Mouse (Mus musculus) MEL (cell line): Measurements from ENCODE around the gene Afm. TPM values are rescaled to one million over a fixed set of nuclear protein-coding genes. Genes with fewer than 3 reads are reported as not detected.

Source experiments
- DNase-seq: peaks from one replicate; pipeline ENCODE4 v3.0.0; 2011; ENCODE audit warnings: low read depth, low spot score
- H3K27ac ChIP-seq: 2 replicates; pipeline ENCODE4 v1.5.1; 2012; ENCODE audit warnings: low read depth, mild to moderate bottlenecking, control low read depth, low read length, moderate library complexity; ENCODE audit not compliant: control insufficient read depth
- H3K27me3 ChIP-seq, 2 experiments: fragments of 150-350 bp in 1 of 2; sonication (generic) in 1 of 2; 2 replicates each; pipeline ENCODE4 v1.6.1; 2012; ENCODE audit warnings: low read length in 2 of 2, mild to moderate bottlenecking in 2 of 2, improper control_type of control experiment in 1 of 2, moderate library complexity in 1 of 2; ENCODE audit not compliant: insufficient read depth in 2 of 2, control insufficient read depth in 1 of 2
- H3K36me3 ChIP-seq, 2 experiments: 2 replicates each; pipeline ENCODE4 v1.6.1; 2012 to 2014; ENCODE audit warnings: low read length in 2 of 2, improper control_type of control experiment in 1 of 2, inconsistent platforms in 1 of 2, mild to moderate bottlenecking in 1 of 2; ENCODE audit not compliant: insufficient read depth in 2 of 2, control insufficient read depth in 1 of 2
- H3K4me1 ChIP-seq, 2 experiments: fragments of 150-350 bp in 1 of 2; sonication (generic) in 1 of 2; 2 replicates each; pipeline ENCODE4 v1.6.1; 2012; ENCODE audit warnings: low read length in 2 of 2, improper control_type of control experiment in 1 of 2, mild to moderate bottlenecking in 1 of 2; ENCODE audit not compliant: insufficient read depth in 2 of 2, control insufficient read depth in 1 of 2
- H3K4me3 ChIP-seq, 2 experiments: fragments of 150-350 bp in 1 of 2; sonication (generic) in 1 of 2; 2 replicates each; pipeline ENCODE4 v1.5.1; 2012; ENCODE audit warnings: low read depth in 2 of 2, low read length in 2 of 2, mild to moderate bottlenecking in 2 of 2, moderate library complexity in 2 of 2, control low read depth in 1 of 2, improper control_type of control experiment in 1 of 2; ENCODE audit not compliant: control insufficient read depth in 1 of 2, insufficient read depth in 1 of 2
- H3K79me2 ChIP-seq: 2 replicates; pipeline ENCODE4 v1.6.1; 2012; ENCODE audit warnings: mild to moderate bottlenecking, low read length, moderate library complexity; ENCODE audit not compliant: control insufficient read depth, poor library complexity, insufficient read depth
- H3K9ac ChIP-seq: 2 replicates; pipeline ENCODE4 v1.6.1; 2012; ENCODE audit warnings: low read depth, mild to moderate bottlenecking, control low read depth, low read length, moderate library complexity; ENCODE audit not compliant: control insufficient read depth, poor library complexity, severe bottlenecking
- H3K9me3 ChIP-seq: fragments of 150-350 bp; sonication (generic); replicated peaks from 2 replicates; pipeline ENCODE4 v1.6.1; 2012; ENCODE audit warnings: mild to moderate bottlenecking, low read length, improper control_type of control experiment, moderate library complexity; ENCODE audit not compliant: insufficient read depth
- BHLHE40 ChIP-seq: IDR thresholded peaks from 2 replicates; pipeline ENCODE4 v1.6.1; 2012; ENCODE audit warnings: low read depth, mild to moderate bottlenecking, inconsistent platforms, low read length, improper control_type of control experiment, borderline replicate concordance
- CHD1 ChIP-seq: IDR thresholded peaks from 2 replicates; pipeline ENCODE4 v1.6.1; 2012; ENCODE audit warnings: low read depth, mild to moderate bottlenecking, inconsistent platforms, low read length, improper control_type of control experiment
- CHD2 ChIP-seq: IDR thresholded peaks from 2 replicates; pipeline ENCODE4 v1.6.1; 2011; ENCODE audit warnings: low read length, improper control_type of control experiment
- CTCF ChIP-seq, 3 experiments: IDR thresholded peaks in 2 of 3; conservative IDR thresholded peaks in 1 of 3; 2 replicates each; pipeline ENCODE4 v1.5.1; 2011 to 2012; ENCODE audit warnings: low read length in 3 of 3, low read depth in 2 of 3, mild to moderate bottlenecking in 2 of 3, improper control_type of control experiment in 1 of 3, inconsistent platforms in 1 of 3, mixed read lengths in 1 of 3, moderate library complexity in 1 of 3; ENCODE audit not compliant: control insufficient read depth in 1 of 3, insufficient read depth in 1 of 3, poor library complexity in 1 of 3, severe bottlenecking in 1 of 3
- ELF1 ChIP-seq: IDR thresholded peaks from 2 replicates; pipeline ENCODE4 v1.6.1; 2014; ENCODE audit warnings: low read depth, mild to moderate bottlenecking, inconsistent platforms, low read length, improper control_type of control experiment, moderate library complexity
- EP300 ChIP-seq, 2 experiments: IDR thresholded peaks; 2 replicates each; pipeline ENCODE4 v1.6.1; 2011; ENCODE audit warnings: improper control_type of control experiment in 2 of 2, low read length in 2 of 2, low read depth in 1 of 2, mild to moderate bottlenecking in 1 of 2
- ETS1 ChIP-seq: IDR thresholded peaks from 2 replicates; pipeline ENCODE4 v1.6.1; 2012; ENCODE audit warnings: low read depth, mild to moderate bottlenecking, inconsistent platforms, low read length, improper control_type of control experiment, moderate library complexity
- HCFC1 ChIP-seq: IDR thresholded peaks from 2 replicates; pipeline ENCODE4 v1.6.1; 2012; ENCODE audit warnings: low read depth, mild to moderate bottlenecking, inconsistent platforms, low read length, improper control_type of control experiment, moderate library complexity
- MAFK ChIP-seq: IDR thresholded peaks from 2 replicates; pipeline ENCODE4 v1.6.1; 2011; ENCODE audit warnings: low read depth, mild to moderate bottlenecking, low read length, improper control_type of control experiment, borderline replicate concordance
- MAX ChIP-seq: IDR thresholded peaks from 2 replicates; pipeline ENCODE4 v1.6.1; 2011; ENCODE audit warnings: low read length, improper control_type of control experiment
- MEF2A ChIP-seq: IDR thresholded peaks from 2 replicates; pipeline ENCODE4 v1.6.1; 2014; ENCODE audit warnings: low read depth, mild to moderate bottlenecking, inconsistent platforms, low read length, improper control_type of control experiment; ENCODE audit not compliant: poor library complexity, insufficient replicate concordance, severe bottlenecking; ENCODE audit errors: extremely low read depth
- MYB ChIP-seq: IDR thresholded peaks from 2 replicates; pipeline ENCODE4 v1.6.1; 2011; ENCODE audit warnings: mild to moderate bottlenecking, low read depth, low read length, improper control_type of control experiment
- MYC ChIP-seq: IDR thresholded peaks from 2 replicates; pipeline ENCODE4 v1.6.1; 2011; ENCODE audit warnings: low read depth, mild to moderate bottlenecking, low read length, improper control_type of control experiment, moderate library complexity
- NELFE ChIP-seq: IDR thresholded peaks from 2 replicates; pipeline ENCODE4 v1.6.1; 2011; ENCODE audit warnings: low read depth, low read length, improper control_type of control experiment
- NRF1 ChIP-seq: IDR thresholded peaks from 2 replicates; pipeline ENCODE4 v1.6.1; 2014; ENCODE audit warnings: low read depth, mild to moderate bottlenecking, inconsistent platforms, low read length, improper control_type of control experiment, moderate library complexity; ENCODE audit not compliant: poor library complexity, insufficient read depth, severe bottlenecking
- RAD21 ChIP-seq: IDR thresholded peaks from 2 replicates; pipeline ENCODE4 v1.6.1; 2011; ENCODE audit warnings: mild to moderate bottlenecking, low read depth, low read length, improper control_type of control experiment
- RCOR1 ChIP-seq: IDR thresholded peaks from 2 replicates; pipeline ENCODE4 v1.6.1; 2012; ENCODE audit warnings: low read depth, mild to moderate bottlenecking, inconsistent platforms, low read length, improper control_type of control experiment
- TCF12 ChIP-seq: IDR thresholded peaks from 2 replicates; pipeline ENCODE4 v1.6.1; 2014; ENCODE audit warnings: low read depth, mild to moderate bottlenecking, inconsistent platforms, low read length, improper control_type of control experiment, moderate library complexity
- UBTF ChIP-seq: IDR thresholded peaks from 2 replicates; pipeline ENCODE4 v1.6.1; 2012; ENCODE audit warnings: low read depth, mild to moderate bottlenecking, inconsistent platforms, low read length, improper control_type of control experiment, moderate library complexity, borderline replicate concordance; ENCODE audit not compliant: insufficient read depth
- USF1 ChIP-seq: IDR thresholded peaks from 2 replicates; pipeline ENCODE4 v1.6.1; 2014; ENCODE audit warnings: low read depth, mild to moderate bottlenecking, inconsistent platforms, low read length, improper control_type of control experiment, moderate library complexity
- USF2 ChIP-seq, 2 experiments: IDR thresholded peaks; 2 replicates each; pipeline ENCODE4 v1.6.1; 2011 to 2012; ENCODE audit warnings: improper control_type of control experiment in 2 of 2, low read length in 2 of 2, borderline replicate concordance in 1 of 2, inconsistent platforms in 1 of 2, low read depth in 1 of 2, mild to moderate bottlenecking in 1 of 2; ENCODE audit not compliant: insufficient read depth in 1 of 2
- ZC3H11A ChIP-seq: IDR thresholded peaks from 2 replicates; pipeline ENCODE4 v1.6.1; 2012; ENCODE audit warnings: low read depth, mild to moderate bottlenecking, inconsistent platforms, low read length, improper control_type of control experiment
- ZMIZ1 ChIP-seq: IDR thresholded peaks from 2 replicates; pipeline ENCODE4 v1.6.1; 2012; ENCODE audit warnings: low read depth, mild to moderate bottlenecking, inconsistent platforms, low read length, improper control_type of control experiment, moderate library complexity
- polyA plus RNA-seq, 2 experiments: library from polyadenylated mRNA; stranded (reverse) in 1 of 2; unstranded in 1 of 2; fragments of >175 nt in 1 of 2; fragments of >200 nt in 1 of 2; gene quantifications; 2 replicates each; pipeline versions ENCODE4 v1.2.1 to v1.2.4; 2012; ENCODE audit warnings: low replicate concordance in 2 of 2, low read depth in 1 of 2; ENCODE audit not compliant: insufficient read length in 2 of 2, insufficient read depth in 1 of 2, missing spikeins in 1 of 2
- total RNA-seq: library from RNA; depleted of rRNA; stranded (reverse); fragments of 300-350 nt; gene quantifications from 2 replicates; pipeline ENCODE4 v1.2.3, GENCODE M21; 2012

Gene Afm
- total and polyA plus RNA-seq, 3 experiments, result not detected

- TF ChIP-seq BHLHE40, result no peak
- no peak for TF ChIP-seq UBTF
- TF ChIP-seq ZC3H11A, result no peak
- no peak for TF ChIP-seq ETS1
- no peak for TF ChIP-seq CHD1
- no peak for TF ChIP-seq CHD2
- TF ChIP-seq NRF1, result no peak
- TF ChIP-seq MAFK, result no peak
- no peak for TF ChIP-seq MAX
- TF ChIP-seq HCFC1, result no peak
- no peak for TF ChIP-seq USF1
- no peak for TF ChIP-seq NELFE
- TF ChIP-seq CTCF (IDR thresholded peaks at IDR 0.05 in 2 of 3, conservative IDR thresholded peaks at IDR 0.05 in 1 of 3; ENCODE audit: control insufficient read depth in 1 of 3, insufficient read depth in 1 of 3, low read depth in 2 of 3, low read length in 3 of 3, poor library complexity in 1 of 3, severe bottlenecking in 1 of 3), result no peak
- TF ChIP-seq EP300 (IDR thresholded peaks at IDR 0.05; ENCODE audit: low read depth in 1 of 2, low read length in 2 of 2), result no peak
- TF ChIP-seq ELF1, result no peak
- no peak for TF ChIP-seq TCF12
- no peak for TF ChIP-seq RAD21
- no peak for TF ChIP-seq USF2 (IDR thresholded peaks at IDR 0.05; ENCODE audit: borderline replicate concordance in 1 of 2, insufficient read depth in 1 of 2, low read depth in 1 of 2, low read length in 2 of 2)
- no peak for TF ChIP-seq MYB
- TF ChIP-seq, all 39 proteins: peak for 0
- H3K36me3 ChIP-seq, result no peaks in the 10 kb centered on the region
- no peak overlapping the region for H3K9ac ChIP-seq
- no peaks in the 10 kb centered on the region for H3K4me1 ChIP-seq
- H3K27me3 ChIP-seq, result peaks cover 0 to 10% of the 10 kb centered on the region in 2 experiments
- H3K79me2 ChIP-seq, result no peaks in the 10 kb centered on the region
- H3K4me3 ChIP-seq, result no peak overlapping the region
- DNase-seq, result no peak
- no peak overlapping the region for H3K27ac ChIP-seq
- H3K9me3 ChIP-seq, result no peaks in the 10 kb centered on the region
These were observed 3.2 kb upstream of the Afm start for GRCm38 (mm10) chr5:90515561-90515960.

- no peaks in the 10 kb centered on the region for H3K9me3 ChIP-seq
- H3K36me3 ChIP-seq, result no peaks in the 10 kb centered on the region
- no peak overlapping the region for H3K27ac ChIP-seq
- no peaks in the 10 kb centered on the region for H3K4me1 ChIP-seq
- TF ChIP-seq MYC, result no peak
- TF ChIP-seq RAD21, result no peak
- no peak for TF ChIP-seq ZMIZ1
- TF ChIP-seq RCOR1, result no peak
- no peak for TF ChIP-seq MEF2A
- TF ChIP-seq, all 39 proteins: peak for 0
- peaks cover 0 to 8% of the 10 kb centered on the region in 2 experiments; a peak in 3 of 4 replicates for H3K27me3 ChIP-seq
- no peak overlapping the region for H3K4me3 ChIP-seq
- DNase-seq, result no peak
- no peak overlapping the region for H3K9ac ChIP-seq
- no peaks in the 10 kb centered on the region for H3K79me2 ChIP-seq
These were observed 32.5 kb downstream of the Afm start for GRCm38 (mm10) chr5:90551191-90551590.
